Mouse (Mus musculus) lung, adult 2 months (tissue): ENCODE data around the gene Abhd12b. TPM values are rescaled to one million over a fixed set of nuclear protein-coding genes. Genes with fewer than 3 reads are reported as not detected.
A peak's percentile ranks its signal among the peaks of the same experiment; 100 is the strongest.

Experiments used
- DNase-seq: peaks from one replicate; pipeline ENCODE4 v3.0.0; 2022
- H3K4me1 ChIP-seq: fragments of 200-500 bp; 2 replicates; pipeline ENCODE4 v1.6.1; 2011; ENCODE audit warnings: low read length; ENCODE audit not compliant: control insufficient read depth, insufficient read depth
- H3K4me3 ChIP-seq: fragments of 200-500 bp; replicated peaks from 2 replicates; pipeline ENCODE3; 2011; ENCODE audit warnings: low read depth, mild to moderate bottlenecking, control low read depth, low read length; ENCODE audit errors: extremely low read depth
- CTCF ChIP-seq: fragments of 200-500 bp; IDR thresholded peaks from 2 replicates; pipeline ENCODE4 v1.5.1; 2011; ENCODE audit warnings: mild to moderate bottlenecking, low read length, control low read depth; ENCODE audit not compliant: insufficient read depth
- POLR2A ChIP-seq: fragments of 200-500 bp; IDR thresholded peaks from 2 replicates; pipeline ENCODE4 v1.6.1; 2011; ENCODE audit warnings: low read depth, mild to moderate bottlenecking, control low read depth, low read length, borderline replicate concordance; ENCODE audit errors: extremely low read depth
- WGBS: fragments of 180-500 bp; shearing (Covaris S2); methylation state at CpG from one replicate; pipeline ENCODE4 v1.1.7; 2018; 5-methylcytosine and 5-hydroxymethylcytosine counted together
- polyA plus RNA-seq: library from polyadenylated mRNA; depleted of rRNA; stranded (reverse); fragments of >200 nt; gene quantifications from 2 replicates; pipeline ENCODE4 v1.2.3, GENCODE M21; 2012; rRNA removed

Abhd12b gene
- 0.11 and 0.19 TPM in 2 replicates for polyA plus RNA-seq

DNA sequence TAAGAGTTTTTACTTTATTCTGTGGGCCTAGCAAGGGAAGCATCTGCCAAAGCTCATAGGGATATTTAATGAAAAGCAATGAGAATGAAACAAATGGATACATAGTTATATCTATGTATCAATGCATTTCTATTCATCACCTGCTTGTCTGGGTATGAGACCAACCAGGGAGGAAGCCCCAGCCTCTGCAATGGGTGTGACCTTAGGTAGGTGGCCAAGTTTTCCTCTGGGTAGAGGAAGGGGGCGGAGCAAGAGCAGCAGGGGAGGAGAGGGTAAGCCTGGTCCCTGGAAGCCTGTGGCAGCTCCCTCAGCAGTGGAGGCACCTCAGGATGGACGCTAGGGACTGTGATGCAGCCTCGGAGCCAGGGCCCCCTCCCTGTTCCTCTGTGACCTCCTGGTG, at the start of gene Abhd12b:
Abhd12b (plus strand) TSS at position 301 of the 400 bp plus-strand sequence.
- DNase-seq: no peak
- 68% methylated on average over 3 of the region's 3 CpGs for WGBS
- Histone ChIP-seq H3K4me1 (peaks cover under 1% of the 10 kb centered on the region; the same call in 1 of the 2 replicates), H3K4me3 (no peak within 1 kb of the TSS)
- no peak for TF ChIP-seq POLR2A
- TF ChIP-seq CTCF: no peak

GRCm38 (mm10) chr12:70104199-70104598, 49.7 kb upstream of the Abhd12b start:
- TF ChIP-seq POLR2A (no peak), CTCF (no peak)
- Histone ChIP-seq H3K4me1 (peaks cover 19% of the 10 kb centered on the region), H3K4me3 (no peak overlapping the region)
- DNase-seq: no peak
- WGBS: 45% methylated on average over 4 of the region's 4 CpGs

DNA sequence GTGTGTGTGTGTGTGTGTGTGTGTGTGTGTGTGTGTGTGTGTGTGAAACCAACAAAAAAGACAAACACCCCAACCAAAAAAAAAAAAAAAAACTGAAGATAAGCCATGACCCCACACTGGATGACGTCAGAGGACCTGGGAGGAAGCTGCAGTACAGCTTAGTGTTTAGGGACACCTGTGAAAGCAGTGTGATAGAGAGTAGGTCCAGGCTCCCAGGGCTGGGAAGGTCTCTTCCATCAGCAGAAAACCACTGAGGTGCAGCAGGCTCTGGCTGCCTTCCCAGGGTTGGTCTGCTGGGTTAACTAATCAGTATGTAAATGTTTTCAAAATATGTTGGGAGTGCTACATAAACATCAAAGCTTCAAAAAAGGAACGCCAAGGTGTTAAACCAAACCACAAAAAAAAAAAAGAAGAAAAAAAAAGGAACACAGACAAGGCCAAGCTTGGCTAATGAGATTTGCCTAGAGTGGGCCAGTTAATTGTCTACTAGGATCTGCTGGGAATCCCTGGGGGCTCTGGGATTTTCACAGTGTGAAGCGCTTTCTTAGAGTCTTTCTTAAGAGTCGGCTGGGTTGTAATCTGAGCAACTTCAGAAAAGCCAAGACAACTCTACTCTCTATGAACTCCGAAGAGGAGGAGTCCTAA, 49.0 kb upstream of the Abhd12b start:
- WGBS: 65% methylated on average over 5 of the region's 5 CpGs
- DNase-seq: no peak
- no peak for TF ChIP-seq CTCF
- TF ChIP-seq POLR2A: no peak
- Histone ChIP-seq H3K4me3 (no peak overlapping the region), H3K4me1 (peaks cover 19% of the 10 kb centered on the region)

- Histone ChIP-seq H3K4me3 (no peak overlapping the region), H3K4me1 (peaks cover 28% of the 10 kb centered on the region)
- no peak for DNase-seq
- WGBS: 45% methylated on average over 6 of the region's 6 CpGs
- TF ChIP-seq POLR2A (no peak), CTCF (no peak)
Observed at GRCm38 (mm10) chr12:70105885-70106284, 48.1 kb upstream of the Abhd12b start.

- peaks cover 28% of the 10 kb centered on the region for H3K4me1 ChIP-seq
- TF ChIP-seq POLR2A (no peak), CTCF (no peak)
- no peak for DNase-seq
- H3K4me3 ChIP-seq: no peak overlapping the region
- 64% methylated on average over 9 of the region's 9 CpGs for WGBS
Observed at GRCm38 (mm10) chr12:70106508-70106907, 47.4 kb upstream of the Abhd12b start.

DNA sequence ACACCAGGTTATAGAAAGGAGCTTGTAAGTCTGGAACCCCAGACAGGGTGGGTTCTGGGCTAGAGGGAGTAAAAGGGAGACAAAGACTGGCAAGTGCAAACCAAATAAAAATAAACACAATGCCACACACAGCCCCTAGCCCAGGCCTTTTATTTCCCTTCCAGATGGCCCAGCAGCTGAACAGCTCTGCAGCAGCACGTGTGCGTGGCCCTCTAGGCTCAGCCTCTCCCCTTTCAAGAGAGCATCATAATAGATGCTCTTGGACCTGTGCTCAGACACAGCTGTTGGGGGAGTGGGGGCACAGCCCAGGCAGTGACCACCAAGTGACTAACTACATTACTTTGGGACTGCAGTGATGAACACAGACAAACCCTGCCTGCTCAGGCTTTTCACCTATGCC, 45.8 kb upstream of the Abhd12b start:
- 61% methylated on average over 2 of the region's 2 CpGs for WGBS
- TF ChIP-seq CTCF (no peak), POLR2A (no peak)
- no peak for DNase-seq
- Histone ChIP-seq H3K4me1 (peaks cover 21% of the 10 kb centered on the region), H3K4me3 (no peak overlapping the region)

DNA sequence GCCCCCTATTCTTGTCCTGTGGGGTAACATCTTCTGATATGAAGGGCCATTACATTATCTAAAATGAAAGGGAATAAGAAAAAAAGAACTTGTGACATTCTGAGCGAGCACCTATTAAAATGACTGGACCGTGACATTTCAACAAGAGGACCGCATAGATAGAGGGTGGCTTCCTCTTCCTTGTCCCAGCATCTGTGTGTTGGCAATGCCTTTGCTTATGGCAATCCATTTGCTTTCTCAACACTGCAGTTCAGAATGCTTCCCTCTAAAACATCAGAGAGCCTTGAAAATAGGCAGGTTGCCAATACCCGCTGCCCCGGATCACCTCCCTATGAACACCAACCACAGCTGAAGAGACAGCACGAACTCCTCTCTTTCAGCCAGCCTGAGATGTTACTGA, 44.0 kb upstream of the Abhd12b start:
- Histone ChIP-seq H3K4me1 (peaks cover 21% of the 10 kb centered on the region), H3K4me3 (peak overlapping the region; percentile 28)
- TF ChIP-seq POLR2A (no peak), CTCF (no peak)
- DNase-seq: no peak
- WGBS: 33% methylated on average over 6 of the region's 6 CpGs

- peak overlapping the region; percentile 64 for H3K4me3 ChIP-seq
- DNase-seq: peak; percentile 32
- 9% methylated on average over 23 of the region's 23 CpGs for WGBS
- no peak for TF ChIP-seq CTCF
- H3K4me1 ChIP-seq: peaks cover 21% of the 10 kb centered on the region
Observed at GRCm38 (mm10) chr12:70110375-70111116, 43.4 kb upstream of the Abhd12b start.

GRCm38 (mm10) chr12:70111117-70111366, 42.9 kb upstream of the Abhd12b start:
- peak; percentile 66 for DNase-seq
- 1% methylated on average over 16 of the region's 16 CpGs for WGBS
- Histone ChIP-seq H3K4me3 (peak overlapping the region; percentile 64), H3K4me1 (peaks cover 18% of the 10 kb centered on the region)
- no peak for TF ChIP-seq POLR2A
- TF ChIP-seq CTCF: no peak
